Mouse (Mus musculus) CD4-positive, CD25-positive, alpha-beta regulatory T cell, adult 9 weeks (primary cell): ENCODE results near the gene Krtap19-1. TPM values are rescaled to one million over a fixed set of nuclear protein-coding genes. Genes with fewer than 3 reads are reported as not detected.

Experiments used
- polyA plus RNA-seq: library from polyadenylated mRNA; unstranded; fragments of 100-300 nt; shearing (Covaris generic); gene quantifications from one replicate; pipeline ENCODE4 v1.2.1, GENCODE M21; 2017

The Krtap19-1 gene
- polyA plus RNA-seq, result not detected

GRCm38 (mm10) chr16:88869311-88869710, at the start of gene Krtap19-1:
Gene Krtap19-1 (minus strand): TSS chr16:88869411.

GRCm38 (mm10) chr16:88896357-88896756, 27.1 kb upstream of the Krtap19-1 start, which contains the start of gene Krtap19-5:
Gene Krtap19-5 (minus strand): TSS chr16:88896457.

GRCm38 (mm10) chr16:88884989-88885388, 15.8 kb upstream of the Krtap19-1 start, which contains the start of gene Krtap19-4:
Gene Krtap19-4 (minus strand): TSS chr16:88885089.

GRCm38 (mm10) chr16:88877938-88878337, 8.7 kb upstream of the Krtap19-1 start, which contains the start of gene Krtap19-3:
Gene Krtap19-3 (minus strand): TSS chr16:88878038.

GRCm38 (mm10) chr16:88874169-88874568, 5.0 kb upstream of the Krtap19-1 start, which contains the start of gene Krtap19-2:
Gene Krtap19-2 (minus strand): TSS chr16:88874269.

GRCm38 (mm10) chr16:88826095-88826652, 43.0 kb downstream of the Krtap19-1 start, which contains the start of gene Krtap14:
Gene Krtap14 (minus strand): TSS chr16:88826145.

GRCm38 (mm10) chr16:88820066-88820465, 49.1 kb downstream of the Krtap19-1 start, which contains the start of gene Krtap15:
Gene Krtap15 (plus strand): TSS chr16:88820215.

Other genes with a start within 250 kb of the Krtap19-1 start
- not detected for gene 2310079G19Rik, start 241.7 kb downstream of the Krtap19-1 start, polyA plus RNA-seq
- not detected for gene Krtap26-1, start 221.6 kb downstream of the Krtap19-1 start, polyA plus RNA-seq
- not detected for gene Krtap27-1, start 197.7 kb downstream of the Krtap19-1 start, polyA plus RNA-seq
- not detected for gene 2310061N02Rik, start 161.4 kb downstream of the Krtap19-1 start, polyA plus RNA-seq
- not detected for gene Krtap13-1, start 140.5 kb downstream of the Krtap19-1 start, polyA plus RNA-seq
- gene Krtap13, start 117.8 kb downstream of the Krtap19-1 start, polyA plus RNA-seq, result not detected
- not detected for gene 2310034C09Rik, start 110.6 kb downstream of the Krtap19-1 start, polyA plus RNA-seq
- not detected for gene 2310057N15Rik, start 95.2 kb downstream of the Krtap19-1 start, polyA plus RNA-seq
- not detected for gene Gm5965, start 91.5 kb downstream of the Krtap19-1 start, polyA plus RNA-seq
- gene Gm20741, start 57.2 kb downstream of the Krtap19-1 start, polyA plus RNA-seq, result not detected
- not detected for gene Krtap15, start 49.2 kb downstream of the Krtap19-1 start, polyA plus RNA-seq
- not detected for gene Krtap14, start 43.3 kb downstream of the Krtap19-1 start, polyA plus RNA-seq
- not detected for gene Krtap19-2, start 4.9 kb upstream of the Krtap19-1 start, polyA plus RNA-seq
- gene Krtap19-3, start 8.6 kb upstream of the Krtap19-1 start, polyA plus RNA-seq, result not detected
- not detected for gene Krtap19-4, start 15.7 kb upstream of the Krtap19-1 start, polyA plus RNA-seq
- not detected for gene Krtap19-5, start 27.0 kb upstream of the Krtap19-1 start, polyA plus RNA-seq
- gene Krtap19-9b, start 62.9 kb upstream of the Krtap19-1 start, polyA plus RNA-seq, result not detected
- not detected for gene Krtap16-3, start 93.5 kb upstream of the Krtap19-1 start, polyA plus RNA-seq
- gene Krtap22-2, start 141.3 kb upstream of the Krtap19-1 start, polyA plus RNA-seq, result not detected
- not detected for gene Gm10229, start 145.9 kb upstream of the Krtap19-1 start, polyA plus RNA-seq
- gene Krtap6-1, start 162.3 kb upstream of the Krtap19-1 start, polyA plus RNA-seq, result not detected
- gene Gm10228, start 172.1 kb upstream of the Krtap19-1 start, polyA plus RNA-seq, result not detected
- not detected for gene Krtap6-5, start 178.5 kb upstream of the Krtap19-1 start, polyA plus RNA-seq
- not detected for gene 1110025L11Rik, start 194.6 kb upstream of the Krtap19-1 start, polyA plus RNA-seq
- gene Krtap6-3, start 214.6 kb upstream of the Krtap19-1 start, polyA plus RNA-seq, result not detected